Mouse (Mus musculus) G1E-ER4 (cell line): ENCODE measurements around the gene Plekho2. TPM values are rescaled to one million over a fixed set of nuclear protein-coding genes. Genes with fewer than 3 reads are reported as not detected.

Experiments
- GATA1 ChIP-seq: IDR thresholded peaks from one replicate; pipeline ENCODE4 v1.8.0; 2012; ENCODE audit warnings: low read length, inconsistent platforms
- polyA plus RNA-seq: library from polyadenylated mRNA; stranded (reverse); fragments of >175 nt; gene quantifications from 2 replicates; pipeline ENCODE4 v1.2.3, GENCODE M21; 2012

The Plekho2 gene
- polyA plus RNA-seq, 1 experiment = 17.8 TPM

- TF ChIP-seq GATA1 = no peak
Observed at GRCm38 (mm10) chr9:65525445-65526195, 54.2 kb downstream of the Plekho2 start.

DNA sequence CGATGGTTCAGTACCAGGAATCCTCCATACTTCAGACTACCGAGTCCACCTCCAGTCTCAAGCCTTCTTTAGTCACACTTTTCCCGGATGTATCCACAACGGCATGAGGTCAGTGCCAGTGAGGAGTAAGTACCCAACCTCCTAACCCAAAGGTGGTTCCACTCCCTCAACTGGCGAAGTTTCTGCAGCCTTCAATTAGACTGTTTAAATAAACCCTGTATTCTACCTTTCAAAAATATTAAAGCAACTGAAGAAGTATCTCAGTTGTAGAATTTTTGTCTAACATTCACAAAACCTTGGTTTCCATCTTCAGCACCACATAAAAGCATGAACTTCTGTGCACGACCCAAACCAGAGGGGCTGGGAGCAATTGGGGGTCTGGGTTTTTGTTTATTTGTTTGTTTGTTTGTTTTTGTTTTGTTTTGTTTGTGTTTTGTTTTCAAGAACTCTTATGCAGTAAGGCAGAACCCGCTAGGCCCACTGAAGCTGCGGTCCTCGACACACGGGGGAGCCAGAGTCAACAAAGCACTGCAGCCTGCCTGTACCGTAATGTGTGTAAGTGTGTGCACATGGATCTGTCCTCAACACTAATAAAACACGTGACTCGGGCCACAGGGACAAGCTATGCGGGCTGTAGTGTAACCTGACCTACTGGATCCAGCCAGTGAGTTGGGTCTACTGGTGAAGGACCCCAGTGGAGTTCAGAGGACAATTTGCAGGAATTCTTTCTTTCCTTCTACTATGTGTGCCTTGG lies 56.1 kb downstream of the Plekho2 start:
- no peak for TF ChIP-seq GATA1

DNA sequence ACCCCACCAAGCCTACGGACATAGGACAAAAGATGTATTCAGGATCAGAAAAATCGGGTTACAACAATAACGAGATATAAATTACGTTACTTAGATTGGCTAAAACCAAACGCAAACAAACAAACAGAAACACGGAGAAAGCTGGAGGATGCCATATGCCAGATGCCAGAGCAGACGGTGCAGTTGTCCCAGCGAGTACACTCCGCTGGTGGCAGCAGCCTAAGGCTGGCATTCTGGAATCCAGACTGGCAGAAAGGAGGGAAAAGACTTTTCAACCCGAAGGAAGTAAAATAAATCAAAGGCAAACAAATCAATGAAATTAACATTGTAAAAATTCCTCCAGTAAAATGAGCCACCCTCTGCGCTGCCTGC lies 59.3 kb downstream of the Plekho2 start:
- TF ChIP-seq GATA1 = no peak

DNA sequence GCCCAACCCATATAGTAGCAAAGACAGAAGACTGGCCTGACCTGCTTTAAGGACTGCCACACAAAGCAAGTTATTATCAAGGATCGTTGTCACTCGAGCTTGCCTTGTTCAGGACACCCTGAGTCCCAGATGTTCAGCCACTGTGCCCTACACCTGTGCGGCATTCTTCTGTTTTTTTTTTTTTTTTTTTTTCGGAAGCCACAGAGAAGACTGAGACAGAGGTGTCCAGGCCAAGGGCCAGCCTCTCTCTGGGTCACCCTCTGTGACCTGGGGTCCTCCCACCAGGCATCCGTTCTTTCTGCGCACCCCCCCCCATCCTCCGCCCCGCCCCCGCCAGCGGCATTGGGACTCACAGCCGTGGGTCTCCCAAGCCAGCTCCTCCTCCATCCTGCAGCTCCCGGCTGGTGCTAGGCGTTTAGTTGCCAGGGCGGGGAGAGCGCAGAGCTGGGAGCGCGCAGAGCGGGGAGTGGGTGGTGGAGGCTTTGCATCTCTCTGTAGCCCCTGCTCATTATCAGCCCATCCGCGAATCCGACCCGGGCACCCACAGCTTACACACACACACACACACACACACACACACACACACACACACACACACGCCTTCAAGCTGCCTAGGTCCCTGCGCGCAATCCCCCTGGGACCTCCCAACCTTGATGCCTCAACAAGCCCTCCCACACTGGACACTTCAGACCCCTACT lies 59.9 kb downstream of the Plekho2 start, which contains the start of gene Ankdd1a:
Gene Ankdd1a (minus strand): TSS at position 387 of the 698 bp plus-strand sequence.
- TF ChIP-seq GATA1 = no peak

- TF ChIP-seq GATA1 = no peak
Observed at GRCm38 (mm10) chr9:65514851-65515261, 65.0 kb downstream of the Plekho2 start.

DNA sequence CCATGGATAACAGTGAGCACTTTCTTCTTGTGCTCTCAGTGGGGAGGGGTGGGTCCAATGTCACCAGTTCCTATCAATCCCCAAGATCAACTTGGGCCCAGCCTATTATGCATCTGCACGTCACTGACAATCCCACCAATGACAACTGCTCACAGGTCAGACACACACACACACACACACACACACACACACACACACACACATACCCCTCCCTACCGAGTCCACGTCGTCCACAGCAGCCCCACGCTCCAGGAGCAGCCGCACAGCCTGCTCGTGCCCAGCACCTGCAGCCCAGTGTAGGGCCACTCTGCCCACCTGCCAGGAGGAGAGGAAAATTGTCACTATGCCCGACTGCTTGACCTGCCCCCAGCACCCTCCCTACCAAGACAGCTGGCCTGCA lies 65.4 kb downstream of the Plekho2 start:
- TF ChIP-seq GATA1 = no peak

- TF ChIP-seq GATA1 = no peak
Observed at GRCm38 (mm10) chr9:65512520-65512919, 67.3 kb downstream of the Plekho2 start.

- TF ChIP-seq GATA1 = no peak
Observed at GRCm38 (mm10) chr9:65508449-65508848, 71.4 kb downstream of the Plekho2 start.

DNA sequence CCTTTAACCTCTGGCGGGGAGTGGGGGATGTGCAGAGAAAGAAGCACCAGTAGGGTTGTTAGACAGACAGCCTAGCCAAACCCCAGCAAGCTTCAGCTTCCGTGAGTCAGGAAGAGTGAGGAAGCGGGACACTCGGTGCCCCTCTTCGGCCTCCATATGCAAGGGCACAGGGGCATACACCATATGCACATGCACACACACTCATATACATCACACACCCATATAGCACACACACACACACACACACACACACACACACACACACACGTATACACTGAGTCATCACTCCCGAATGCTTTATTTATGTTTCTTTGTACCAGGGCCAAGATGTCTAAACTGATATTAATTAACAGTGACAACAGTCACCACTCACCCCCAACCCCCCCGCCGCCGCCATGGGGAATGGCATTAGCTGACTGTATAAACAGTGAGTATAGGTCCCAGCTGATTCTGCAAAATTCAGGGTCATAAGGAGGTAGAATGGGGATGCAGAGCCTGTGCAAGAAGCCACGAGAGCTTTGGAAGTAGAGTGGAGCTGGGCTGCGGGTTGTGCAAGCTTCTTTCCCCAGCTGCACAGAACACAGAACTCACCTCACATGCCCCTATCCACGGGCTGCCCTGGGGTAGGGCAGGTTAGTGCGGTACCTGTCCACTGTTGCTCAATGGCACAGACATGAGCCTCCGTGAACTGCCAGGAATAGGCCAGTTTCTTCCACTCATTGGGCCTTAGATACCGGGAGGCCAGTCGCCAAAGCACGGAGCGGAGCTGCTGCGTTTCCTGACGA lies 76.9 kb downstream of the Plekho2 start:
- TF ChIP-seq GATA1 = no peak

Other genes with a start within 250 kb of the Plekho2 start
- gene Pdcd7, start 233.9 kb downstream of the Plekho2 start, polyA plus RNA-seq = 29.8 and 42.2 TPM in 2 replicates
- gene Ubap1l, start 219.0 kb downstream of the Plekho2 start, polyA plus RNA-seq = 0.05 and 0.08 TPM in 2 replicates
- gene Kbtbd13, start 188.4 kb downstream of the Plekho2 start, polyA plus RNA-seq = not detected in 2 replicates
- gene Rasl12, start 181.5 kb downstream of the Plekho2 start, polyA plus RNA-seq = not detected in 2 replicates
- not detected in 2 replicates for gene Slc51b, start 157.1 kb downstream of the Plekho2 start, polyA plus RNA-seq
- gene Mtfmt, start 144.3 kb downstream of the Plekho2 start, polyA plus RNA-seq = 8.3 and 11.7 TPM in 2 replicates
- 20.7 and 28.0 TPM in 2 replicates for gene Spg21, start 119.1 kb downstream of the Plekho2 start, polyA plus RNA-seq
- gene Ankdd1a, start 59.8 kb downstream of the Plekho2 start, polyA plus RNA-seq = not detected in 2 replicates
- gene Pif1, start 7.1 kb upstream of the Plekho2 start, polyA plus RNA-seq = 8.1 and 9.4 TPM in 2 replicates
- 0.05 and 0.10 TPM in 2 replicates for gene Rbpms2, start 49.6 kb upstream of the Plekho2 start, polyA plus RNA-seq
- 88.1 and 114 TPM in 2 replicates for gene Oaz2, start 88.0 kb upstream of the Plekho2 start, polyA plus RNA-seq
- 48.1 and 92.4 TPM in 2 replicates for gene Zfp609, start 247.5 kb upstream of the Plekho2 start, polyA plus RNA-seq